Mouse (Mus musculus): ENCODE results near the gene Cdk7. TPM values are rescaled to one million over a fixed set of nuclear protein-coding genes. Genes with fewer than 3 reads are reported as not detected.

Gene Cdk7
- 10 to 100 TPM; 37.4 to 43.9 TPM for total RNA-seq (2021)
- long read RNA-seq, experiment 1, transcript Cdk7-201 (12 exons, 1,988 nt), result major isoform, 29 of 31 reads
- long read RNA-seq, experiment 1, partial matches to known transcripts, result 2 of 31 reads
- long read RNA-seq, experiment 1, other reads (novel, unspliced or antisense), result 0 of 31 reads
- long read RNA-seq, experiment 2, transcript Cdk7-201 (12 exons, 1,988 nt), result major isoform, 20 of 28 reads
- long read RNA-seq, experiment 2, partial matches to known transcripts, result 2 of 28 reads
- long read RNA-seq, experiment 2, other reads (novel, unspliced or antisense), result 5 of 28 reads

DNA sequence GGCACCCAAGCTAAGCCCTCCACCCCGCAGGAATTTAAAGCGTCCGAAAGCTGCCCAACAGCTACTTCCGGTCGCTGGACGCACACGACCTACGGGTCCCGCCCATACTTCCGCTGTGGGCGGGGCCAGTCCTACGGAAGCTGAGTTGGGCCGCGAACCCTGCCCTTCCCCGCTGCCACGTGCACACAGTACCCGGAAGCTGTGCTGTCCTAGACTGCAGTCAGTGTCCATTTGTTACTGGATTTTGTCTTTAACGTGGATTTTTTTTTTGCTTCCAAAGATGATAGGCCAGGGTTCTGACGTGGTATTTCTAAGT is at the start of gene Cdk7:
Cdk7 (minus strand) TSS at position 79 of the 316 bp plus-strand sequence.
- peak; percentile 94 to 95 for DNase-seq (ENCODE audit: extremely low spot score in 1 of 2, low spot score in 2 of 2)
- intact Hi-C loops (cut with DNase I), result loop anchor here (1.0 to 5.0 kb wide), 3 partner anchors 12 to 101 kb away; partner anchors contain the start of genes Ak6, Rad17, Slc30a5 and Taf9
- peak within 1 kb of the TSS; percentile 64 for H3K4me3 ChIP-seq
- no peak for TF ChIP-seq CTCF (IDR thresholded peaks at IDR 0.05)
- H3K27ac ChIP-seq, result peak within 1 kb of the TSS; percentile 38

GRCm38 (mm10) chr13:100777491-100777890 is 46.8 kb upstream of the Cdk7 start:
- DNase-seq (ENCODE audit: extremely low spot score in 1 of 2, low spot score in 2 of 2), result no peak
- TF ChIP-seq CTCF (IDR thresholded peaks at IDR 0.05), result no peak
- H3K4me3 ChIP-seq, result no peak overlapping the region
- H3K27ac ChIP-seq, result no peak overlapping the region
- intact Hi-C loops (cut with DNase I), result no loop called here

- TF ChIP-seq CTCF (IDR thresholded peaks at IDR 0.05), result no peak
- intact Hi-C loops (cut with DNase I), result no loop called here
- Histone ChIP-seq H3K4me3 (no peak overlapping the region), H3K27ac (no peak overlapping the region)
- no peak for DNase-seq (ENCODE audit: extremely low spot score in 1 of 2, low spot score in 2 of 2)
These were observed 46.0 kb upstream of the Cdk7 start for GRCm38 (mm10) chr13:100776710-100777109.

DNA sequence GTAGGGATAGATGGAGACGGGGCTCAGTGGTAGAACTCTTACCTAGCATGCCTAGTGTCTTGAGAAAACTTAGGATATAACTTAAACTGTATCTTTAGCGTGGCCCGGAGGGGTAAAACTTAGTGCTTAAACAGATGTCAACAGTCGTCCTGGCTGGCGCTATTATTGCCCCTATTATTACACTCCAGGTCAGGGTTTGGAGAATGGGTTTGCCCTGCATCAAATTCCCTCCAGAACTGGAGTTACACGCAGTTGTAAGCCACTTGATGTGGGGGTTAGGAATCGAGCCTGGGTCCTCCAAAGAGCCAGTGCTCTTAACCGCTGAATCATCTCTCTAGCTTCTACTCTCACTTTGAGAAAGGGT is 45.3 kb upstream of the Cdk7 start:
- intact Hi-C loops (cut with DNase I), result no loop called here
- no peak for DNase-seq (ENCODE audit: extremely low spot score in 1 of 2, low spot score in 2 of 2)
- peak overlapping the region; percentile 16; the same call in 1 of the 2 replicates for H3K27ac ChIP-seq

DNA sequence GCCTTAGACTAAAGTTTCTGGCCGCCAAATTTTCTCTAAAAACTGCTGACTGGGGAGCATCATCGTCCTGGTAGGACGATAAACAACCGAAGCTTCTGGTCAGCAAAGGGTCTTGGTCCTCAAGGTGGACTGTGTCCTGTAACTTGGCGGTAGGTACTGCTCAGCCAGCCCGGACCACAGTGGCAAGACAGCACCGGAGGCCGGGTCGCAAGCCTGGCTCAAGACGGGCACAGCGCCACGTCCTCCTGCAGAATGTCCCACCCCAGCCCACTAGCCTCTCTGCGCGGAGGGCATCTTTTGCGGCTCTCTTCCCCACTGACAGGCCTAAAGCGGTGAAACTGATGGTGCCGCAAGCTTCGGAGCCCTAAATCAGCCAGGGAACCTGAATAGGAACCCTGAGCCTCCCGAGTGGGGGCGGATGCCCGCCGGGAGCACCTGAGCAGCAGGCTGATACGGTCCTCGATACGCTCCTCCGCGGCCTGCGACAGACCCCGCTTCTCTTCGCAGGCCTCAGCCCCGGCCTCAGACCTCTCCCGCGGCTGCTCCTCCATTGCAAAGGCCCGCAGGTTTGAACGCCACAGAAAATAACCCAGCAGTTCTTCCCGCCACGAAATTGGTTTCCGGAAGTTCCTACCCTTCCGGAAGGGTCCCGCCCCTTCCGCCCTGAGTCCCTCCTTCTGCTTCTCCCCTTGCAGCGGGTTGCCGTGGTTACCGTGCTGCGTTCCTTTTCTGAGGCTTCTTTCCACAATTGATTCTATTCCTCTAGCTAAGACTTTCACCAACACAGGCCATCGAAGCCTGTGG is 44.7 kb upstream of the Cdk7 start, which contains the start of gene Cenph:
Cenph (minus strand) TSS at position 648 of the 804 bp plus-strand sequence.
- H3K27ac ChIP-seq, result peak within 1 kb of the TSS; percentile 16; the same call in 1 of the 2 replicates
- DNase-seq (ENCODE audit: extremely low spot score in 1 of 2, low spot score in 2 of 2), result peak; percentile 73 to 80
- TF ChIP-seq CTCF (IDR thresholded peaks at IDR 0.05), result no peak

More for the DNA sequence above, 45.3 kb upstream of the Cdk7 start:
- no peak for TF ChIP-seq CTCF (IDR thresholded peaks at IDR 0.05)
- peak overlapping the region; percentile 49 for H3K4me3 ChIP-seq

GRCm38 (mm10) chr13:100774704-100775103 is 44.0 kb upstream of the Cdk7 start:
- intact Hi-C loops (cut with DNase I), result no loop called here
- DNase-seq (ENCODE audit: extremely low spot score in 1 of 2, low spot score in 2 of 2), result no peak
- no peak for TF ChIP-seq CTCF (IDR thresholded peaks at IDR 0.05)
- H3K27ac ChIP-seq, result no peak overlapping the region
- H3K4me3 ChIP-seq, result no peak overlapping the region

More for the DNA sequence above, 44.7 kb upstream of the Cdk7 start, which contains the start of gene Cenph:
- H3K4me3 ChIP-seq, result peak within 1 kb of the TSS; percentile 49
- intact Hi-C loops (cut with DNase I), result no loop called here

GRCm38 (mm10) chr13:100755329-100755728 is 24.6 kb upstream of the Cdk7 start:
- no peak overlapping the region for H3K4me3 ChIP-seq
- DNase-seq (ENCODE audit: extremely low spot score in 1 of 2, low spot score in 2 of 2), result no peak
- intact Hi-C loops (cut with DNase I), result no loop called here
- H3K27ac ChIP-seq, result no peak overlapping the region
- no peak for TF ChIP-seq CTCF (IDR thresholded peaks at IDR 0.05)

GRCm38 (mm10) chr13:100754186-100754585 is 23.4 kb upstream of the Cdk7 start:
- H3K4me3 ChIP-seq, result no peak overlapping the region
- no peak for DNase-seq (ENCODE audit: extremely low spot score in 1 of 2, low spot score in 2 of 2)
- H3K27ac ChIP-seq, result no peak overlapping the region
- intact Hi-C loops (cut with DNase I), result no loop called here
- TF ChIP-seq CTCF (IDR thresholded peaks at IDR 0.05), result no peak

GRCm38 (mm10) chr13:100753011-100753410 is 22.3 kb upstream of the Cdk7 start:
- Histone ChIP-seq H3K27ac (no peak overlapping the region), H3K4me3 (no peak overlapping the region)
- intact Hi-C loops (cut with DNase I), result no loop called here
- no peak for TF ChIP-seq CTCF (IDR thresholded peaks at IDR 0.05)
- no peak for DNase-seq (ENCODE audit: extremely low spot score in 1 of 2, low spot score in 2 of 2)

GRCm38 (mm10) chr13:100752529-100752928 is 21.8 kb upstream of the Cdk7 start:
- no peak for TF ChIP-seq CTCF (IDR thresholded peaks at IDR 0.05)
- Histone ChIP-seq H3K4me3 (no peak overlapping the region), H3K27ac (no peak overlapping the region)
- no peak for DNase-seq (ENCODE audit: extremely low spot score in 1 of 2, low spot score in 2 of 2)
- intact Hi-C loops (cut with DNase I), result no loop called here

DNA sequence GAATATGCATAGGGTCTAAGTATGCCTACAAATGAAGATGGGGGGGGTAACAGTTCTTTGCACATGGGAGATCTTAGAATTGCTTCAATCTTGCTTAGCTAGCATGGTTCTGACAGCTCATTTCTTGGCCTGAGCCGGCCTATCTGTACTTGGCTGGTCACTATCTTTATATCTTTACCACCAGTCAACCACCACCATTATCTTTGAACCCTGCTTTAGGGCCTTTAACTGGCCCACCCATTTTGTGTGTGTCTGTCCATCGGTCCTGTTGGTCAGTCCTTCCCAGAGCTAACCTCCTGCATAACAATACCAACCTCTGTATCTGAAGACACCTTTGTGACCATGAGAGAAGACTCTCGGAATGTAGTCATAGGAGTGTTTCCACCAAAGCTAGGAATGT is 20.7 kb upstream of the Cdk7 start:
- DNase-seq (ENCODE audit: extremely low spot score in 1 of 2, low spot score in 2 of 2), result no peak
- Histone ChIP-seq H3K4me3 (no peak overlapping the region), H3K27ac (no peak overlapping the region)
- intact Hi-C loops (cut with DNase I), result no loop called here
- TF ChIP-seq CTCF (IDR thresholded peaks at IDR 0.05), result no peak

DNA sequence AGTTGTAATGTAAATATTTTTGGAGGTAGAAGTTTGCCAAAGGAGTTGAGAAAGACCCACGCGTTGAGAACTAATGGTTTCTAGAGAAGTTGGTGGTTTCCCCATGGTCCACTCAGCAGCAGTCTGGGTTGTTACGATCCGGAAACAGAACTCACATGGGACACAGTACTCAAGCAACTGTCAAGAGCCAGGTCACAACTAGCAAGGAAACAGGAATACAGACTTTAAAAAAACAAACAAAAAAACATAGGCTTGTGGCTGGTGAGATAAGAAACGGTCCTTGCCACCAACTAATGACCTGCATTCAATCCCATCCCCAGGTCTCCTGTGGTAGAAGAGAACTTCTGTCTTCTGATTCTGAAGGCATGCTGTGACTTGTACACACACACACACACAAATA is 20.1 kb upstream of the Cdk7 start:
- Histone ChIP-seq H3K27ac (no peak overlapping the region), H3K4me3 (no peak overlapping the region)
- intact Hi-C loops (cut with DNase I), result no loop called here
- TF ChIP-seq CTCF (IDR thresholded peaks at IDR 0.05), result no peak
- no peak for DNase-seq (ENCODE audit: extremely low spot score in 1 of 2, low spot score in 2 of 2)
